Mouse (Mus musculus): ENCODE results near the gene Gltpd2.
"Not testable (repeated sequence)": the region's sequence is repeated elsewhere in the genome, so short reads cannot be mapped to it uniquely, and the experiment has no call there.

Gene Gltpd2

GRCm38 (mm10) chr11:70518923-70519322 is at the start of gene Gltpd2:
TSS of gene Gltpd2 (plus strand) at chr11:70519196.
- CTCF ChIA-PET: interaction anchor here (0.5 kb wide), 2 partner anchors 8 to 20 kb away, joined by 3 to 4 read pairs; no protein-coding TSS in a partner anchor

- CTCF ChIA-PET: no interaction called here
Observed at GRCm38 (mm10) chr11:70469764-70470163, 49.2 kb upstream of the Gltpd2 start.

GRCm38 (mm10) chr11:70472716-70473115 is 46.3 kb upstream of the Gltpd2 start:
- CTCF ChIA-PET: no interaction called here

- CTCF ChIA-PET: not testable (repeated sequence)
Observed at GRCm38 (mm10) chr11:70473291-70473690, 45.7 kb upstream of the Gltpd2 start.

- CTCF ChIA-PET: no interaction called here
Observed at GRCm38 (mm10) chr11:70474872-70475534, 44.0 kb upstream of the Gltpd2 start.

- CTCF ChIA-PET: interaction anchor here (0.6 kb wide), 1 partner anchor 38 kb away, joined by 3 read pairs; no protein-coding TSS in a partner anchor
Observed at GRCm38 (mm10) chr11:70485498-70485897, 33.5 kb upstream of the Gltpd2 start.

- CTCF ChIA-PET: no interaction called here
Observed at GRCm38 (mm10) chr11:70487816-70488215, 31.2 kb upstream of the Gltpd2 start.

GRCm38 (mm10) chr11:70489138-70489537 is 29.9 kb upstream of the Gltpd2 start:
- CTCF ChIA-PET: interaction anchor here (0.5 to 0.6 kb wide), 3 partner anchors 8 to 28 kb away, joined by 4 read pairs; no protein-coding TSS in a partner anchor

- CTCF ChIA-PET: no interaction called here
Observed at GRCm38 (mm10) chr11:70489684-70490083, 29.3 kb upstream of the Gltpd2 start.

GRCm38 (mm10) chr11:70499566-70500475 is 19.2 kb upstream of the Gltpd2 start:
- CTCF ChIA-PET: interaction anchor here (0.6 kb wide), 1 partner anchor 236 kb away, joined by 5 read pairs; no protein-coding TSS in a partner anchor

- CTCF ChIA-PET: interaction anchor here (0.6 kb wide), 1 partner anchor 235 kb away, joined by 5 read pairs; no protein-coding TSS in a partner anchor
Observed at GRCm38 (mm10) chr11:70500476-70500812, 18.6 kb upstream of the Gltpd2 start.

- CTCF ChIA-PET: no interaction called here
Observed at GRCm38 (mm10) chr11:70502018-70502417, 17.0 kb upstream of the Gltpd2 start.

- CTCF ChIA-PET: interaction anchor here (0.6 kb wide), 1 partner anchor 56 kb away, joined by 5 read pairs; no protein-coding TSS in a partner anchor
Observed at GRCm38 (mm10) chr11:70504970-70505369, 14.0 kb upstream of the Gltpd2 start, which contains the start of gene Tm4sf5. TSS of gene Tm4sf5 (plus strand) at chr11:70505244.

GRCm38 (mm10) chr11:70506385-70506784 is 12.6 kb upstream of the Gltpd2 start:
- CTCF ChIA-PET: interaction anchor here (0.6 kb wide), 2 partner anchors 74 to 808 kb away, joined by 3 read pairs; no protein-coding TSS in a partner anchor

- CTCF ChIA-PET: interaction anchor here (0.6 to 1.3 kb wide), 6 partner anchors 29 to 808 kb away, joined by 3 to 5 read pairs (median 3); partner anchors contain the start of gene Arrb2
Observed at GRCm38 (mm10) chr11:70506962-70507515, 12.0 kb upstream of the Gltpd2 start.

GRCm38 (mm10) chr11:70509753-70510564 is 9.0 kb upstream of the Gltpd2 start:
- CTCF ChIA-PET: no interaction called here

- CTCF ChIA-PET: interaction anchor here (0.7 kb wide), 3 partner anchors 8 to 1436 kb away, joined by 3 to 4 read pairs (median 4); partner anchors contain the start of gene Gltpd2
Observed at GRCm38 (mm10) chr11:70511242-70511641, 7.8 kb upstream of the Gltpd2 start.

GRCm38 (mm10) chr11:70511825-70512224 is 7.2 kb upstream of the Gltpd2 start:
- CTCF ChIA-PET: interaction anchor here (0.6 to 0.7 kb wide), 2 partner anchors 81 to 1436 kb away, joined by 3 read pairs; no protein-coding TSS in a partner anchor

- CTCF ChIA-PET: no interaction called here
Observed at GRCm38 (mm10) chr11:70512709-70513342, 6.2 kb upstream of the Gltpd2 start.

- CTCF ChIA-PET: no interaction called here
Observed at GRCm38 (mm10) chr11:70513520-70513919, 5.5 kb upstream of the Gltpd2 start.

Measured in spleen, embryonic (tissue).